Mouse (Mus musculus) cerebellum, adult 11 months (tissue): ENCODE measurements around the gene 2310050C09Rik.

Experiments
- DNase-seq: peaks from one replicate; pipeline ENCODE4 v3.0.0; 2022

Gene 2310050C09Rik

DNA sequence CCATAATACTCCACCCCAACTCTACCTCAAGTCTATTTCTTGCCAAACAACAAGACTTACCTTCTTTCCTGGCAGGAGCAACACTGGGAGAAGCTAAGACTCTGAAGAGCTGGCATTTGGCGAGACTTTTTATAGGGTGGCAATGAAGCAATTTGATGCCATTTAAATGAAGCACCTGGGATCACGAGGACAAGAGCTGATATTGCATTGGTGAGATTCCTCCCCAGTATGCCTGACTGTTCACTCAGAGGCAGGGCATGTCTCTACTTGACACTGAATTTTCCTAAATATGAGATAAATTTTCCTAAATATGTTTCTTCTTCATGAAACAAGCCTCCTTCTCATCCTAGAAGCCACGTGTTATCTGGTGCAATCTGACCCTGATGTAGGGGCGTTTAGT lies at the start of gene 2310050C09Rik:
2310050C09Rik (minus strand) TSS at position 101 of the 400 bp plus-strand sequence.
- no peak for DNase-seq

DNA sequence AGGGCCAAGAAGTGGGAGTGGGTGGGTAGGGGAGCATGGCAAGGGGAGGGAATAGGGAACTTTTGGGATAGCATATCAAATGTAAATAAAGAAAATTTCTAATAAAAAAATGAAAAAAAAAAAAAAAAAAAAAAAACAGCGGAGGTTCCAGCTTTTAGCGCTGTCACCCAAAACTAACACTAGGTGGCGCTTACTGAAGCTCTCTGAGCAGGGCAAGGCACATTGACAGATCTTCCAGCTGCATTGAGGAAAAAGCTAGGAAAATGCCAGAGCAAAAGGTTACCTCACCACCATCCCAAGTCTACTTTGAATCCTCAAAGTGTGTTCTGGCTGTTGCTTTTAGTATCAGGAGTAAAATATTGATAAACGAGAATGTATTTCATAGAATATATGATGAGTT lies 37.6 kb upstream of the 2310050C09Rik start:
- no peak for DNase-seq

DNA sequence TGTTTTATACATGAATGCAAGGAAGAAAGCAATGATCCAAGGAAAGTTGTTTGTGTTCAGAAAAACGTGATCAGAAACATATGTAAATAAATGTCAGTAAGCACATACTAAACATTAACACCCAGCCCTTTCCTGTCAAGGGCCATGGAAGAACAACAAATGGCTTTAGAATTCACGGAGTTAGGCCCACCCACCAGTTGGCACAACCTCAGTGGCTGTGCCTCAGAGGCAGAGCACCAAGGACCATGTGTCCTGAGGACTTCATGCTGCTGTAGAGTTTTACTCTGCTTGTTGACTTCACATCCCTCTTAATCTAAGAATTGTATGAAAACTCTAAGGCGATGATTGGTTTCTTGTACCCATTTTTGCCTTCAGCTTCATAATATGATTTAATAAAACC lies 35.2 kb upstream of the 2310050C09Rik start:
- no peak for DNase-seq

DNA sequence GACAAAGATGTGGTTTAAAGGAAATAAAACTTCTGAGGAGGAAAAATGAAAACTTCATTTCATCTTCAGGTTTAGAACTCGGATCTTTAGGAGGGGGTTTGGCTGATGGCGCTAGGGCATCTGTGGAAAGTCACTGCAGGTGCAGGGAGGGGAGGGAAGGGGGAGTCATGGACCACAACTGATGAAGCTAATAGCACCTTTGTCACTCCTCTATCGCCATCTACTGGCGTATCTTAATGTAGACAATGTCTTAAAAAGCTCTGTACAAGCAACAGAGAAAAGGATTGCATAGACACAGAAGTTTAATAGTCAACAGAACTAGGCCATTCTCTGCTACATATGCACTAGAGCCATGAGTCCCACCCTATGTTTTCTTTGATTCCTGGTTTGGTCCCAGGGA lies 33.6 kb upstream of the 2310050C09Rik start:
- no peak for DNase-seq

DNA sequence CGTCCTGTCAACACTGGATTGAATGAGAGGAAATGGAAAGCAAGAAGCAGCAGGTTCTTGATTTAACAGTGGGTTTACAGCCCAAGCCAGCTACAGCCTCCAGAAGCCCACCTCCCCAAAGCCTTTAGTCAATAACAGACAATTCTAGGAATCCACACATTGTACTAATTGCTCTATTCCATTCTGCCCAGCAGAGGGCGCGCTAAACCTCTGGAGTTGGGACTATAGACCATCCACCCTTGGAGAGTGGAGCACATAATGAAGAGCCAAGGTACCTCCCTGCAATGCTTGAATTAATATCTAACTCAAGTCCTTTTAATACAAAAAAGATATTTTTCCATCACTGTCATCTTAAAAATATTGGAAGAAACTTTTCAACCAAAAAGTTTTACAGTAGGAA lies 33.0 kb upstream of the 2310050C09Rik start:
- DNase-seq: no peak

DNA sequence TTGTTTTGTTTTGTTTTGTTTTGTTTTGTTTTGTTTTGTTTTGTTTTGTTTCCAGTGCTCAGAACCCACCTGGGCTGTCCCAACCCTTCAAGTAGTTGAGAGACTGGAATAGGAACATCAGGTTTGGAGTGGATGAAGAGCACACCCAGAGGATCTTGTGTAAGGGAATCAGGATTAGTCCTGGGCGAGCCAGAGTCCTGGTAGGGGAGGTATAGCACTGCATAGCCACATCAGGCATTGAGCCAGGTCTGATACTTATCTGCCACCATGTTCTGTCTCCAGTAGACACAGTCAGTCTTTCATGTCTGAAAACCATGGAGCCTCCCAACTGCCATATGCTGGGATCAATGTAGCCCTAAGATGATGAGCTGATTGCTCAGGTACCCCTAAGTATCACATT lies 24.5 kb upstream of the 2310050C09Rik start:
- DNase-seq: no peak

- DNase-seq: no peak
Observed at GRCm38 (mm10) chr3:92894063-92894462, 24.0 kb upstream of the 2310050C09Rik start.

GRCm38 (mm10) chr3:92874180-92874579 lies 4.2 kb upstream of the 2310050C09Rik start:
- no peak for DNase-seq

- DNase-seq: no peak
Observed at GRCm38 (mm10) chr3:92851186-92851585, 18.8 kb downstream of the 2310050C09Rik start, which contains the start of gene Lce1l. Lce1l (minus strand) TSS chr3:92851286.

DNA sequence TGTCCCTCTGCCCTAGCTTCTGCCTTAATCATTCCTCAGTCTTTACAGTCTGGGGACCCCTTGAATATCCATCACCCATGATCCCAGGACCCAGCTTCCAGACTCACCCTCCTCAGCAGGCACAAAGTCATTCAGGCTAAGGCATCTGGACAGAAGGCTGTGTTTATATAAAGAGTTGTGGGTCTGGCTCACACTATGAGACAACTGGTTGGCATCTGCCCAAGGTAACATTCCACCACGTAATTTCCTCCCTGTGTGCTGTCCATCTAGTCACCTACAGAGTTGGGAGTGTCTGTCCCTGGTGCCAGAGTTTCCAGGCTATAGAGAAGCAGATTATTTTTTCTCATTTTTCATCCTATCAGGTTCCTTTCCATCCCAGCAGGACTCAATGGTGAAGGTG lies 42.9 kb downstream of the 2310050C09Rik start, which contains the start of gene Kprp:
Kprp (minus strand) TSS at position 140 of the 400 bp plus-strand sequence.
- no peak for DNase-seq

DNA sequence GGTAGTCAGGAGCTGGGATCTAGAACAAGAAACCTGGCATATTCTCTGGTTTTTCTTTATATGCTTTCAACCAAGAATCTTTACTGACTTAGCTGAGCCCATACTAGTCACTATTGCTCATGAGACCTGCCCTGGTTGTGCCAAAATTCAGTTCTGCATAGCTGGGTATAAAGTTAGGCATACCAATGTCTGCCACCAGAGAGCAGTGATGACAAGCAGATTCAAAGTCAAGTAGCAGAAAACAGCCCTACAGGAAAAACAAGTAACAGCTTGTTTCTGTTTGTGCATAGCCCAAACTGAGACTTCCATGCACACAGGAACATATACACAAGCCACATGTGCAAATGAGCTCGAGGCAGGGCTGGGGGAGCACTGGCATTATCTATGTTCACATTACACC lies 44.2 kb downstream of the 2310050C09Rik start:
- no peak for DNase-seq
